Mouse (Mus musculus): Measurements from ENCODE around the gene Ang5. TPM values are rescaled to one million over a fixed set of nuclear protein-coding genes. Genes with fewer than 3 reads are reported as not detected.
"Not testable (repeated sequence)": the region's sequence is repeated elsewhere in the genome, so short reads cannot be mapped to it uniquely, and the experiment has no call there.

The Ang5 gene
- polyA plus RNA-seq, 1 experiment from 2014 or later = not detected

DNA sequence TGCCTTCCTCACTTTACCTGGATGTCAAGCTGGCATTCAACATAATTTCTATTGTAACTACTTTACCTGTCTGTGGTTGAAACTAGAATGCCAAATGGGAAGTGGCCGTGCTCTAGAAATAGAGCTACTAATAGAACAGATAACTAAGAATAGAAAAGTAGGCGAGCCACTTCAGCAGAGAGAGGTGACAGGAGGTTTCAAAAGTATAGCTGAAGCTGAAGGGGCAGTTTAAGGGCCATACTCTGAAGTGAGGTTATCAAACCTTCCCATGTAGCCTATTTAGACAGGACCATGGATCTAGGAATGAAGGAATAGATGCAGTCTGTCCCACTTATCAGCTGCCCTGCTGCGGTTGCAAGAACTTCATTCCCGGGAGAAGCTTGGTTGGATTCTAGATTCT, 26.6 kb downstream of the Ang5 start:
- Histone ChIP-seq H3K27me3 (ENCODE audit: control insufficient read depth, insufficient read depth, low read length) (no peaks in the 10 kb centered on the region), H3K4me1 (ENCODE audit: control insufficient read depth, insufficient read depth, low read length) (no peaks in the 10 kb centered on the region), H3K36me3 (ENCODE audit: control insufficient read depth, insufficient read depth, low read length) (no peaks in the 10 kb centered on the region), H3K9ac (ENCODE audit: low read length) (no peak overlapping the region), H3K4me3 (replicated peaks; ENCODE audit: low read length) (no peak overlapping the region), H3K9me3 (replicated peaks; ENCODE audit: control insufficient read depth, low read length) (no peaks in the 10 kb centered on the region), H3K27ac (ENCODE audit: low read length) (no peak overlapping the region), H3K4me2 (ENCODE audit: low read depth, low read length) (no peak overlapping the region)
- no peak for ATAC-seq (ENCODE audit: insufficient read depth, low FRiP score)
- 67% methylated on average over 4 of the region's 4 CpGs for WGBS

GRCm38 (mm10) chr14:43983897-43984296, 27.0 kb downstream of the Ang5 start:
- H3K9ac ChIP-seq (ENCODE audit: low read length) = no peak overlapping the region

GRCm38 (mm10) chr14:43986147-43986546, 29.3 kb downstream of the Ang5 start:
- H3K4me2 ChIP-seq (ENCODE audit: low read depth, low read length) = no peak overlapping the region
- ATAC-seq (ENCODE audit: insufficient read depth, low FRiP score) = no peak
- no peak overlapping the region for H3K27ac ChIP-seq (ENCODE audit: low read length)
- H3K4me1 ChIP-seq (ENCODE audit: control insufficient read depth, insufficient read depth, low read length) = no peaks in the 10 kb centered on the region
- H3K9me3 ChIP-seq (replicated peaks; ENCODE audit: control insufficient read depth, low read length) = no peaks in the 10 kb centered on the region
- no peak overlapping the region for H3K4me3 ChIP-seq (replicated peaks; ENCODE audit: low read length)
- no peak overlapping the region for H3K9ac ChIP-seq (ENCODE audit: low read length)
- no peaks in the 10 kb centered on the region for H3K27me3 ChIP-seq (ENCODE audit: control insufficient read depth, insufficient read depth, low read length)
- 86% methylated on average over 2 of the region's 2 CpGs for WGBS
- no peaks in the 10 kb centered on the region for H3K36me3 ChIP-seq (ENCODE audit: control insufficient read depth, insufficient read depth, low read length)

More at GRCm38 (mm10) chr14:43983897-43984296, 27.0 kb downstream of the Ang5 start:
- no peaks in the 10 kb centered on the region for H3K9me3 ChIP-seq (replicated peaks; ENCODE audit: control insufficient read depth, low read length)
- no peak overlapping the region for H3K4me2 ChIP-seq (ENCODE audit: low read depth, low read length)
- no peaks in the 10 kb centered on the region for H3K4me1 ChIP-seq (ENCODE audit: control insufficient read depth, insufficient read depth, low read length)
- H3K27me3 ChIP-seq (ENCODE audit: control insufficient read depth, insufficient read depth, low read length) = no peaks in the 10 kb centered on the region
- no peak for ATAC-seq (ENCODE audit: insufficient read depth, low FRiP score)
- 0% methylated on average over 4 of the region's 4 CpGs for WGBS
- no peak overlapping the region for H3K4me3 ChIP-seq (replicated peaks; ENCODE audit: low read length)
- H3K36me3 ChIP-seq (ENCODE audit: control insufficient read depth, insufficient read depth, low read length) = no peaks in the 10 kb centered on the region
- H3K27ac ChIP-seq (ENCODE audit: low read length) = no peak overlapping the region

DNA sequence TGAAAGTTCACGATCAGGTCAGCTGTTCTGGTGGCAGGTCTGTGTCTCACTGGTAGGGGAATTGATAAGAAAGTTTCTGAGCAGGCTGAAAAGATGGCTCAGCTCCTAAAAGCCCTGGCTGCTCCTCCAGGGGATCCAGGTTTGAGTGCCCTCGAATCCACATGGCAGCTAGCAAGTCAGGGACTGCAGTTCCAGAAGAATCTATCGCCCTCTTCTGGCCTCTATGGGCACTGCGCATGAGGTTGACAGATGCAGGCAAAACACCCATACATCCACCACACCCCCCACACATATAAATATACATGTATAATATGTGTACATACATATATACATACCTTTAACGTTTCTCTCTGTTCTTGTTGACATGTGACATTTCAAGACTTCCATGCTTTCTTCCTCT, 30.5 kb downstream of the Ang5 start:
- not testable (repeated sequence) for H3K4me1 ChIP-seq (ENCODE audit: control insufficient read depth, insufficient read depth, low read length); H3K9ac ChIP-seq (ENCODE audit: low read length); H3K9me3 ChIP-seq (replicated peaks; ENCODE audit: control insufficient read depth, low read length); H3K27ac ChIP-seq (ENCODE audit: low read length); H3K4me2 ChIP-seq (ENCODE audit: low read depth, low read length); ATAC-seq (ENCODE audit: insufficient read depth, low FRiP score); H3K27me3 ChIP-seq (ENCODE audit: control insufficient read depth, insufficient read depth, low read length); H3K36me3 ChIP-seq (ENCODE audit: control insufficient read depth, insufficient read depth, low read length); H3K4me3 ChIP-seq (replicated peaks; ENCODE audit: low read length)
- WGBS = 14% methylated on average over 5 of the region's 5 CpGs

- not testable (repeated sequence) for H3K4me3 ChIP-seq (replicated peaks; ENCODE audit: low read length); H3K9me3 ChIP-seq (replicated peaks; ENCODE audit: control insufficient read depth, low read length); H3K27me3 ChIP-seq (ENCODE audit: control insufficient read depth, insufficient read depth, low read length); H3K9ac ChIP-seq (ENCODE audit: low read length); H3K36me3 ChIP-seq (ENCODE audit: control insufficient read depth, insufficient read depth, low read length); H3K4me1 ChIP-seq (ENCODE audit: control insufficient read depth, insufficient read depth, low read length); H3K27ac ChIP-seq (ENCODE audit: low read length); H3K4me2 ChIP-seq (ENCODE audit: low read depth, low read length); ATAC-seq (ENCODE audit: insufficient read depth, low FRiP score)
- 74% methylated on average over 2 of the region's 2 CpGs for WGBS
Measured at GRCm38 (mm10) chr14:43998455-43999000, 41.7 kb downstream of the Ang5 start.

DNA sequence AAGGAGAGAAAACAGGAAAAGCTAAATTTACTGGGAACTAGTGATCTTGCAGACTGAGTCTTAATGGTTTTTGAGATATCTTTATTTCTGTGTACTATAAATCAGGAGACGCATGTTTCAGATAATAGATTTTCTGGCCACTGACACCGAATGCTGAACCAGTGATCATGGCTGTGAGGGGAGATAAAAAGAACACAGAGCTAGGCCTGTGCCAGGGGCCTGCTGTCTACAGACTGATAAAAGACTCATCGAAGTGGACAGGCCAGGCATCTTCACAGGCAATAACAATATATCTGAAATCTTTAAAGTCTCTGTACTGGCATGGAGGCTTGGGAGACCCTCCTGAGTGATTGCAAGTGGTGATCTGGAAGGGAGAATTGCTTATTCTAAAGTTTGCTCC, 44.7 kb downstream of the Ang5 start:
- 76% methylated on average over 3 of the region's 3 CpGs for WGBS
- no peak overlapping the region for H3K27ac ChIP-seq (ENCODE audit: low read length)
- no peak overlapping the region for H3K4me2 ChIP-seq (ENCODE audit: low read depth, low read length)
- no peak overlapping the region for H3K4me3 ChIP-seq (replicated peaks; ENCODE audit: low read length)
- H3K36me3 ChIP-seq (ENCODE audit: control insufficient read depth, insufficient read depth, low read length) = no peaks in the 10 kb centered on the region
- no peaks in the 10 kb centered on the region for H3K27me3 ChIP-seq (ENCODE audit: control insufficient read depth, insufficient read depth, low read length)
- H3K9ac ChIP-seq (ENCODE audit: low read length) = no peak overlapping the region
- no peaks in the 10 kb centered on the region for H3K4me1 ChIP-seq (ENCODE audit: control insufficient read depth, insufficient read depth, low read length)
- ATAC-seq (ENCODE audit: insufficient read depth, low FRiP score) = no peak
- no peaks in the 10 kb centered on the region for H3K9me3 ChIP-seq (replicated peaks; ENCODE audit: control insufficient read depth, low read length)

GRCm38 (mm10) chr14:44002169-44002568, 45.3 kb downstream of the Ang5 start, which contains the start of gene Ang6:
Gene Ang6, minus strand, starts transcription at chr14:44002269.
- Histone ChIP-seq H3K9me3 (replicated peaks; ENCODE audit: control insufficient read depth, low read length) (no peaks in the 10 kb centered on the region), H3K4me3 (replicated peaks; ENCODE audit: low read length) (no peak within 1 kb of the TSS), H3K27me3 (ENCODE audit: control insufficient read depth, insufficient read depth, low read length) (no peaks in the 10 kb centered on the region), H3K4me1 (ENCODE audit: control insufficient read depth, insufficient read depth, low read length) (no peaks in the 10 kb centered on the region), H3K36me3 (ENCODE audit: control insufficient read depth, insufficient read depth, low read length) (no peaks in the 10 kb centered on the region), H3K27ac (ENCODE audit: low read length) (no peak within 1 kb of the TSS), H3K4me2 (ENCODE audit: low read depth, low read length) (no peak within 1 kb of the TSS), H3K9ac (ENCODE audit: low read length) (no peak within 1 kb of the TSS)
- ATAC-seq (ENCODE audit: insufficient read depth, low FRiP score) = no peak
- WGBS = 71% methylated on average over 1 of the region's 1 CpGs

- H3K27ac ChIP-seq (ENCODE audit: low read length); H3K36me3 ChIP-seq (ENCODE audit: control insufficient read depth, insufficient read depth, low read length); H3K4me3 ChIP-seq (replicated peaks; ENCODE audit: low read length); H3K4me2 ChIP-seq (ENCODE audit: low read depth, low read length); H3K9ac ChIP-seq (ENCODE audit: low read length); H3K4me1 ChIP-seq (ENCODE audit: control insufficient read depth, insufficient read depth, low read length); H3K9me3 ChIP-seq (replicated peaks; ENCODE audit: control insufficient read depth, low read length); H3K27me3 ChIP-seq (ENCODE audit: control insufficient read depth, insufficient read depth, low read length); ATAC-seq (ENCODE audit: insufficient read depth, low FRiP score): not testable (repeated sequence)
- WGBS = no CpG with 5 or more reads among the region's 1 CpGs
Measured at GRCm38 (mm10) chr14:44008021-44008420, 51.2 kb downstream of the Ang5 start.

- not testable (repeated sequence) for H3K4me3 ChIP-seq (replicated peaks; ENCODE audit: low read length); H3K27ac ChIP-seq (ENCODE audit: low read length); ATAC-seq (ENCODE audit: insufficient read depth, low FRiP score); H3K36me3 ChIP-seq (ENCODE audit: control insufficient read depth, insufficient read depth, low read length); H3K27me3 ChIP-seq (ENCODE audit: control insufficient read depth, insufficient read depth, low read length); H3K4me1 ChIP-seq (ENCODE audit: control insufficient read depth, insufficient read depth, low read length); H3K9me3 ChIP-seq (replicated peaks; ENCODE audit: control insufficient read depth, low read length); H3K9ac ChIP-seq (ENCODE audit: low read length); H3K4me2 ChIP-seq (ENCODE audit: low read depth, low read length)
- WGBS = 55% methylated on average over 2 of the region's 2 CpGs
Measured at GRCm38 (mm10) chr14:44009686-44010085, 52.8 kb downstream of the Ang5 start.

All from stomach, embryonic 16.5 days (tissue).